Mouse (Mus musculus) megakaryocyte, adult 5-6 weeks (primary cell): ENCODE results near the gene Sptb. TPM values are rescaled to one million over a fixed set of nuclear protein-coding genes. Genes with fewer than 3 reads are reported as not detected.

ENCODE experiments used
- ATAC-seq: 2 replicates; pipeline ENCODE4 v1.8.0; 2016; ENCODE audit warnings: mild to moderate bottlenecking, inconsistent platforms; ENCODE audit not compliant: poor library complexity, severe bottlenecking
- total RNA-seq, 2 experiments: library from RNA; stranded (forward) in 1 of 2; stranded (reverse) in 1 of 2; fragments of 153-499, 151-499 nt in 1 of 2; fragments of 221-1000, 200-1000 nt in 1 of 2; gene quantifications; 2 replicates each; pipeline versions ENCODE4 v1.2.3 to v1.2.4; 2015 to 2017

Gene Sptb
- total RNA-seq, 2 experiments from 2014 or later: 1.3 to 2.4 TPM

DNA sequence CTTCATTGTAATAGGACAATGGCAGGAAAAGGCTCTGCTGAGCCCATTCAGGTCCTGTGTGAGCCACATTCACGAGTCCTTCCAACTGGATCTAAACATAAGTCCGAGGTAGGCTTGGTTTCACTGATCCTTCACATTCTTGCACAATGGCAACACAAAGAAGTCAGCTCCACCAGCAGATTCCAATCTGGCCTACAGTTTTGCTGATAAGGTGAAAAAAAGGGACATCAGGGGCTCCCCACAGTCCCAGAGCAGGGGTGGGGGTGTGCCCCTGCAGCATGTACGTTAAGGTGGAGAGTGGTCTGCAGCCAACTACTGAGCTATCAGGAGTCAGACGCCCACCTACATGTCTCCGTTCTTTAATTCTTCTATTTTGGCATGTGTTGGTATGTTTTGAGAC is 35.0 kb downstream of the Sptb start:
- no peak for ATAC-seq

DNA sequence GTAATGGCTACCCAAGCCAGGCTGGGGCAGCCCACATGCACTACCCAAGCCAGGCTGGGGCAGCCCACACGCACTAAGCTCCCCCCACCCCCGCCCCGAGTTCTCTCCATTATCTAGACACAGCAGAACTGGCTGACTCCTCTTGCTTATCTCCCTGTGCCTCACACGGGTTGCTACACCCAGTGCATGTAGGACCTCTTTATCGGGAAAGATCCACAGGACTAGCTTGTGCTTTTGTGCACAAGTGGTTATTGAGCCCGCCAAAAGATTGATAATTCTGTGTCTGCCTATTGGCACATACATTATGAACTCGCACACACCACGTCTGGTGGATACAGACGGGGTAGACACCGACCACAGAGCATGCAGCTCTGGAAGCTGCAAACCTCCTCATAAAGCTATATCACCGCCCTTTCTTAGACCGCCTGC is 36.5 kb downstream of the Sptb start:
- ATAC-seq: 0 out of 2 replicates have a peak, but pooled peaks have one; percentile 22

DNA sequence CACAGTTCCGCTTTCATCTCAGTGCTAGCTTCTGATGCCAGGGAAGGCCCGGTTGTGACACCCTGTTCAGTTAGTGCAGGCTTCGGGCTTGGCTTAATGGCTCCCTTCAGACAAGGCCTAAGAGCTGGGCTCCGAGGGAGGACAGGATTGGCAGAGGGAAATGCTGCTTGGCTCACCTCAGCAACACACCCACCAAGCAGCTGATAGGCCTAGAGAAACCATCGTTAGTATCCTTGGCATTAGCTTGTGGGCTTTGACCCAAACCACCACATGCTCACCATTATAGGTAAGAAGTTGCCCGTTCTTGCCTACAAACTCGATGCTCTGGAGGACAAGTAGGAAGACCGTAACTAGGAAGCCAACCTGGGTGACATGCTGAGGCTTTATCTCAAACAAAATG is 38.3 kb downstream of the Sptb start:
- ATAC-seq: no peak

DNA sequence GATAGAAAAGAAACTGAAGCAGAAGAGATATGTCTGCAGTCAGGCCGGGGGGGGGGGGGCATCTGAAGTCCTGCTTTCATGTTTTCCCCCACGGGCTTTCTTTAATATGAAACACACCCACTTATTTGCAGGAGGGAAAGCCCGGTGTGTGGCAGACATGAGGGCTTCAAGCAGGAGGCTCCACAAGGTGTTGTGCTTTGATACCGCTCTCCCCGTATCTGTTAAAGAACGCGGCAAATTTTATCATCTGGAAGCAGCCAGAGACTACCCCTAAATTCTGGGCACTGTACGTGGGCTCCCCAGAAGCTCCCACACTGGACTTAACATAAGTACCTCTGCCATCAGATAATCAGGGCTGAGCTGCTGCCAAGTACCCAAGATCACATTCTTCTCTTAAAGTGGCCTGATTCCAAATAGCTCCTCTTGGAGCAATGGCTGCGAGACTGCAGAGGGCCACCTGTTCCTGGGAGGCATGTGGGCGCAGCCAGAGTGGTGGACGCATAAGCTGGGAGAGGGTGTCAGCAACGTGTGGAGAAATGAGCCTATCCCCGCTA is 39.7 kb downstream of the Sptb start:
- ATAC-seq: peak; percentile 56; the same call in 1 of the 2 replicates

DNA sequence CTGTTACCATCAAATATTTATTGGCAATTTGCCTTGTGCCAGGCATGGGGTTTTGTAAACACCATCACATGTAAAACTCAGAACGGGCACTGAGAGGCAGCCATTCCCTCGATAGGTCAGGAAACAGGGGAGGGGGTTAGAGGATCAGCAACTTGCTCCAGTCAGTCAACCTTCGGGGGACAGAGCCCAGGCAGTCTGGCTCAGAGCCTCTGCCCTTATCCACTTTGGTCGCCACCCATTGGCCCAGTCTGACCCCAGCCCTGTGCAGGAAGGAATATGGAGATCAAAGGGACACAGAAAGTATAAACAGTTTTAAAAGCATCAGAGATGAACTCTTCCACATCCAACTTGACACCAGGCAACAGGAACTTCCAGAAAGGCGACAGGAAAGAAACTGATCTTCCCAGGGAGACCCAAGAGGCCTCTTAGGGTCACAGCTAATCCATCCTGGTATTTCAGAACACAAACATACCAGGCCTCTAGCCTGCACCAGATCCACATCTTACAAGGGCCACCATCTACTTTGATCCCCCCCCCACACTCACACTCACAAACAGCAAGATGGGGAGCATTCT is 40.3 kb downstream of the Sptb start:
- ATAC-seq: no peak

DNA sequence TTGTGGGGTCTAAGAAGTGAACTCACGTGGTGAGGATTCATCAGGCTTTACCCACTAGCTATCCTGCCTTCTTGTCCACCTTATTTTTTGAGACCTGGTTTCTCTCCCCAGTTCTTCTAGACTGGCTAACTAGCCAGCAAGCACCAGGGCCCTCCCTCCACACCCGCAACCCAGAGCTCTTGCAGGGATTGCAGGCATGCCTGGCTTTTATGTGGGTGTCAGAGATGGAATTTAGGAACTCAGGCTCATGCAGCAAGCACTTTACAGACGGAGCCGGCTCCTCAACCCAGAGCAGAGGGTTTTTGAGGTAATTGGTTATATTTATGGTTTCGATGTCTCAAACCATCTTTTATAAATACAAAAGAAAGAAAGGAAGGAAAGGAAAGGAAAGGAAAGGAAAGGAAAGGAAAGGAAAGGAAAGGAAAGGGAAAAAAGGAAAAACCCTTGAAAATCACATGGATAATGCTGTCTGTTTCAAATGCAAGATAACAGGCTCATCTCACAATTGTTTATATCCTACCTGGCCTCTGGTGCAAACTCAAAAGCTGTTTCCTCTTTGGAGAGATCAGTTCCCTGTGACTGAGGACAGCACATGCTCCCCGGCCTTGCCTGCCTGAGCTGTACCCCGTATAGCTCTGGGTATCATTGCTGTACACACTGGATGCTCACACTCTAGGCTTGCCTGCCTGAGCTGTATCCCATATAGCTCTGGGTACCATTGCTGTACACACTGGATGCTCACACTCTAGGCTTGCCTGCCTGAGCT is 41.5 kb downstream of the Sptb start:
- no peak for ATAC-seq

DNA sequence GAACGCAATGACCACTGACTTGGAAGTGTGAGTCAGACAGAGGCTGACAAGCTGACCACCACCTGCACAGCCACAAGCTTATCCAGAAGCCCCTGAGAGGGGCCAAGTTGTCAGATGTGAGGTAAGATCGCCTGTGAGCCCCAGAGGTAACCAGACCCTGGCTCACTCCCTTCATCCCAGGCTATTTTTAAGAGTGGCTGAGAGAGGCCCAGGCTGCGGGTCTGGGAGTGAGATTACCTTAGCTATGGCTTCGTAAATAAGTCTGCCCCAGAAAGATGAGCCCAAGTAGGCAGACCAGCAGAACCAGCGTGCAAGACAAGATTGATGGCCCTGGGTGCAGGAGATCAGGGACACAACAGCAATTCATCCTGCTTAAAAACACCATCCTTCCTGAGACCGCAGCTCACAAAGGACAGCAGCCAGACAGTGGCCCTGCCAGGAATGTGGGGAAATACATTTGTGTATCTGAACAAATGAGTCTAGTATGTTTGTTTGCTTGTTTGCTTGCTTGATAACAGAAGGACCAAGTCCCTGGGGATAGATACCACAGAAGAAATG is 58.5 kb downstream of the Sptb start:
- no peak for ATAC-seq

DNA sequence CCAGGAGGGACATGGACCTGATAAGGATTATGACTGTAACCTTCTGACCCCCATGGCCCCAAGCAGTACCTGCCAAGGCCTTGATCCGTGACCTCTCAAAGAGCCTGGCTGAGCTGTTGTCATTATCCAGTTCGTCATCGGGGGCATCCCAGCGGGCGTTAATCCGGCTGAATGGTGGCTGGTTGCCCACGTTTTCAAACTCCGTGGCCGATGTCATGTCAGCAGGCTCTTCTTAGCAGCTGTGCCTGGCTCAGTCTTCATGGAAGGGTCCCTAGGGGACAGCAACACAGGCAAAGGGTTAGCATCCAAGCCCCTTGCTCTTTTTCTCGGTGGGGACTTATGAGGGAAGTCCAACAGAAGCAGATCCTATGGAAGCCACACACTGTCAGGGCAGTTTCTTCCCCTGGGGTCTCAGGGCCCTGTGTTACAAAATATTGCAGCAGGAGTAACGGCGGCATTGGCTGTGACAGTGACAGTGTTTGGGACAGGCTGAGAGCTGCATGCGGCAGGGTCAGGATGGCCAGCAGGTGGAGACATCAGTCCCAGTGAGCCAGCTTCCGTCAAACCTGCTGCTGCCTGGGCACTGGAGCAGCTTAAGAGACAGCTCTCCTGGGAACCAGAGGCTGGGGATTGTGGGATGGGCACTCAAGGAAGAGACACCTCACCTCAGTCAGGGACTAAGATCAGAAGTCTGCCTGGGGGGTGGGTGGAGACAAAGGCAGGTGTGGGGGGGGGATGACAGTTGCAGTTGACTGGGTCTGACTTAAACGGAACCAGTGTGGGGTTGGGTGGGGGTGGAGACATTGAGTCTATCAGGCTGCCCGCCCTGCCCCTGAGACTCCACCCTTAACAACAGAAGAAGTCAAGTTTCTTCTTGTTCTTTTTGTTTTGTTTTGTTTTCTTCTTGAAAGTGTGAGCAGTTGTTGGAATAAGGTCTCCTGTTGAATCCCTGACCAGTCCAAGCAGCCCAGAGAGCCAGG is 60.3 kb downstream of the Sptb start:
- ATAC-seq: peak; percentile 54

DNA sequence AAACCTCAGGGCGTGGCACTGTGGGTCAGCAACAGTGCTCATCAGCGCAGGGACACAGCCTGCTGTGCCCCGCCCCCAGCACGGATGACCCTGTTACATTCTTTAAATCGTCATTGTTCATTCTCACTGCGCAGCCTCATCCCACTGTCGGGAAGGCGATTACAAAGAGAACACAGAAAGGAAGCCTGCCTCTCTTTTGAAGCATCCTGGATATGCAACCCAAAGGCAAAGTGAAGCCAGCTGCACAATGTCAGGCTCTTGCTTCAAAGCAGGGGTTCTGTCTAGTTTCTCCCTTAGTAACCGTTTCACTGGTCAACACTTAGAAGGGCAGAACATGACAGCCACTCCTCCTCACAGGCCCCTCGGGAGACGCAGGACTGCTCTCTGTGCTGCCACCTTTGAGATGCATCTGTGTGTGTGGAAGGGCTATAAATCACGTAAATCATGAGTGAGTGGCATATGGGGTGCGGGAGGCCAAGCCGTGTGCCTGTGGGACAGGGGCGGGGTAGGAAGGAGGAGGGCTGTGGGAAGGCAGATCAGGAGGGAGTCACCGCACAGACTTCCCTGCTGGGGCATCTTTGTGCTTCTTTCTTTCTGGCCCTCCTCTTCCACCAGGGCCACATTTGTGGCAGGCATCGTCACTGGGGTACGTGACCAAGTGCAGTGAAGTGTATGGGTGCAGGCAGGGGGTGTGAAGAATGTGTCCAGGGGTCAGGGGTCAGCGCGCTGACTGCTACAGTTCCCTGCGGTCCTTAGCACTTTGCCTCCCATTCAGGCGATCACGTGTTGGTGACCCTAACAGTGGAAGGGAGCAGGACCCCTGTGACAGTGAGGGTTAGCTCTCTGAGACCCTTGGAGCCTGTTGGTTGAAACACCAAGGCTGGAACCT is 64.9 kb downstream of the Sptb start:
- ATAC-seq: no peak

DNA sequence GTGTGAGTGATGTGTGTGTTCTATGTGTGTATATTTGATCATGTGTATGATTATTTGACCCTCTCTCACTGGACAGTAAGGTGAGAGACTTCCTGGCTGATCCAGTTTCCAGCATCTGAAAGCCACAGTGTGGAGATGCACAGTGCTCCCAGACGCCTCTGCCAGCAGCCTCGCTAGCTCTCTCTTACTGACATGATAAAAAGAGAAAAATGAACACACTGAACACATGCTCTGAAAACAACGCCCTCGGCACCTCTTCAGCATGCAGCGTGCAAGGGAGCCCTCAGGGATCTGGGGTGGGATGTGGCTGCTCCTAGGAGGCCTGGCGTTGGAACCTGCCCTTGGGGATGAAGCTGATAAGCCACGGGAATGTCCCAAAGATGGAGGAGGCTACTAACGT is 66.7 kb downstream of the Sptb start:
- no peak for ATAC-seq

DNA sequence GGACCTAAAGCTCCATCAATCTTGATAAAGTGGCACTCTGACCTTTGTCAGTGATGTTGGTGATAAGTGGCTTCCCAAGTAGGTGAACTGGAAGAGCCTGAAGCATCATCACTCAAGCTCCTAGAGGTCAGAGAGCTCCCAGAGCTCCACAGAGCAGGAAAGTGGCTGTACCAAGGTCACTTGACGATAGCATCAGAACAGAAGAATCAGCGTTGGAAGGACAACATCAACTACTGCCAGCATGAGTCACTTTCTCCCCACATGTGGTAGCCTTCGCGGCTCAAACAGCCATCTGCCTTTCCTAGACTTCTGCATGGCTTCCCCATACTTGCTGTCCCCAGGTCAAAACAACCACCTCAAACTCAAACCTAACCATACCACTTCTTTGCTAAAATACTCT is 67.7 kb downstream of the Sptb start:
- ATAC-seq: no peak

DNA sequence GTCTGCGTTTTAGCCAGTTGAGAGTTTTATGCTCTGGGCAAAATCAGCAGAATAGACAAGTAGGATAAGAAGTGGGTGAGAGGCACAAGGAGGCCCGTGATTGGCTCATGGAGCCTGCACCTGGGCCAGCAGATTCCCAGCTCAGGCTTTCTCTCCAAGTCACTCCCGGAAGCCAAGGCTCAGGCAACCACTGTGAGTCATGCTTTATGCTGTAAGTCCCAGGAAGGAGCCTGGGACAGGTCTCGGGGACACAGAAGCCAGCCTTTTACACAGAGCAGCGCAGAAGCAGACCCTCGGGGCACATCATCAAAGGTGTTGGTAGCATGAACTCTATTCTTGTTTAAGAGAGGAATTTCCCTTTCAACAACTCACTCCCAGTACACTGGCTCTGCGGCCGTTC is 69.7 kb downstream of the Sptb start:
- ATAC-seq: no peak

DNA sequence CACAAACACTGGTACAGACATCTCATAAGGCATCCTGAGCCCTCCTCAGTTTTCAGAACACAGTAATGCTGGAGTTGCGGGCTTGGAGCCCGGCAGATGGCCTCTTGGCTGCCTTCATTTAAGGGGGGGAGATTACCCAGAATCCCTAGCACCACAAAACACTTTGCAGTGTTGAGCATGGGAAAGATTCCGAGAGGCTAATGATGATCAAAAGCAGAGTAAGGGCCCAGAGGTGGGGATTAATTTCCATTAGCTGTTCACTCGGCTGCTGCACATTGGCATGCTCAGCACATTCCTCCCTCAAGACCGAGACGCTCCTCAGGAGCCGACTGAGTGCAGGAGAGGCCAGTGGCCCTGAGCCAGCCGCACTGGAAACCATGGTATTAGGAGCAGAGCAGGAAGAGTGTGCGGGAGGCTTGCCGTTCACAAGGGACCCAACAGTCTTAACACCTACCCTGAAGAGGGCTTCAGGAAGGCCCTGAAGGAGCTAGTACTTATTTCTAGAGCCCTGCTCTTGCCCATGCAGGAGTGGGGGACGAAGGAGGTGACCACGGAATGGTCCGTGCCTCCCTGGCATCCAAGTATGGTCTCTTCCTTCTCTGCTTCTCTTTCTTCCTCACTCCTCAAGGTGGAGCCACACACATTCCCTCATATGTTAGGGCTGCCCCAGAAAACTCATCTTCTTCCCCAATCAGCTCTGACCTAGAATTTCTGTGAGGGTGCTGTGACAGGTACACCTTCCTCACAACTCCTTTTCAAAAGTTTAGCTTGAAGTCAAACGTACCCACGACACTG is 75.3 kb downstream of the Sptb start:
- no peak for ATAC-seq

DNA sequence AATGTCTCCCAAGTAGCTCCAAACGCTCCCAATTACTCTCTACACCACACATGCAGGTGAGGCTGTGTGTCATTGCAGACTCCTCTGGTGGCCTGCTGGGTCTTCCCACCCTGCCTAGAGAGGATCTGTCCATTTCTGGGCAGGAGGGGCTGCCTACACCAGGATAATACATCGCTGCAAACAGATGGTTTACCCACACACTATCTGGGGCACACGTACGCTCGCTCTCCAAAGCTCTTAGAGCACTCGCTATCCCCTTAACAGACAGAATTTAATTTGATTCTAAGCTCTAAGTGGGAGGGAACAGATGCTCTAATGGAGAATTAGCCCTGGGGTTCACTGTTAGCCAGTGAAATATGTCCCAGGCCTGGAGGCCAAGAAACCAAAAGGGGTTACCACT is 87.0 kb downstream of the Sptb start:
- no peak for ATAC-seq

DNA sequence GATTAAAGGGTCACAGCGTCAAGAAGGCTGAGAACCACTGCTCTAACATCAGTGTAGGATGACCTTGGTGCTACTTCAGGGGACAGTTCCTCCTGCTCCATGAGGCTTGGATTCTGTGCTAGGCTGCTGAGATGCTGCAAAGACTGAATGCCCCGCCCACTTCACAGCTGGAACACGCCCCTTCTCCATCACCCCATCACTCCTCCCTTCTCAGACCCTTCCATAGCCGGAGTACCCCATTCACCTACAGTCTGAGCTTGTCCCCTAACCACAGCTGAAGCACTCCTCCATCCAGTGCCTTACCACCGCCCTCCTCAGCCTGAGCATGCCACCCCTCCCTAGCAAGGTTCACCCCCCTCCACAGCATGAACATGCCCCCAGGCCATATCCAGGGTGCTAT is 90.5 kb downstream of the Sptb start:
- ATAC-seq: no peak

DNA sequence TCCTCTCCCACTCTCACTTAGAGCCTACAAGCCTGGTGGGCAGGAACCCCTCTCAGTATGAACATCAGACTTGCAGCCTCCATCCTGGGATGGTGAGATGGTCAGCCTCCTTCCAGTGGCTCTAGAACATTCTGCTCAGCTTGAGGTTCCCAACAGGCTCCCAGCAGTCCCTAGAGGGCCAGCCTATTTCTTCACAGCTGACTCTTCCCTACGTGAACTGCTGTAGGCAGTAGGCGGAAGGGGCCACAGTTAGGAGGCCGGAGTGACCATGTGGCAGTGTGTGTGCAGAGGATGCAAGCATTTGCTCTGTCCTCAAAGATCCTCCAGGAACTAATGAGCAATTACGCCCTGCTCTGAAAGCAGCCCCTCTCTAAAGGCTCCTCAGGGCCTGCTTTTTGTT is 92.2 kb downstream of the Sptb start:
- ATAC-seq: no peak

DNA sequence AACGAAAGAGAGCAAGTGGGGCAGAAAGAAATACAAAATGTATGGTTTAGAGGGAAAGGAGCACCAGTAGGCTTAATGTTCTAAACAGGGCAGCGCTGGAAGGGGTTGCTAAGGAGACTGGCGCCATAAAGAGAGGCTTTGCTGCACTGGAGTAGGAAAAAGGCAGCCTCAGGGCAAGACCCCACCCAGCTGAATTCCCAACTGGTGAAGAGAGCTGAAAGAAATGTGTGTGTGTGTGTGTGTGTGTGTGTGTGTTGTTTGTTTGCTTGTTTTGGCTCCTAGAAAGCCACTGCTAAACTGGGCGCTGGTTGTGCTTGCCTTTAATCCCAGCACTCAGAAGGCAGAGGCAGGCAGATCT is 94.8 kb downstream of the Sptb start:
- no peak for ATAC-seq

DNA sequence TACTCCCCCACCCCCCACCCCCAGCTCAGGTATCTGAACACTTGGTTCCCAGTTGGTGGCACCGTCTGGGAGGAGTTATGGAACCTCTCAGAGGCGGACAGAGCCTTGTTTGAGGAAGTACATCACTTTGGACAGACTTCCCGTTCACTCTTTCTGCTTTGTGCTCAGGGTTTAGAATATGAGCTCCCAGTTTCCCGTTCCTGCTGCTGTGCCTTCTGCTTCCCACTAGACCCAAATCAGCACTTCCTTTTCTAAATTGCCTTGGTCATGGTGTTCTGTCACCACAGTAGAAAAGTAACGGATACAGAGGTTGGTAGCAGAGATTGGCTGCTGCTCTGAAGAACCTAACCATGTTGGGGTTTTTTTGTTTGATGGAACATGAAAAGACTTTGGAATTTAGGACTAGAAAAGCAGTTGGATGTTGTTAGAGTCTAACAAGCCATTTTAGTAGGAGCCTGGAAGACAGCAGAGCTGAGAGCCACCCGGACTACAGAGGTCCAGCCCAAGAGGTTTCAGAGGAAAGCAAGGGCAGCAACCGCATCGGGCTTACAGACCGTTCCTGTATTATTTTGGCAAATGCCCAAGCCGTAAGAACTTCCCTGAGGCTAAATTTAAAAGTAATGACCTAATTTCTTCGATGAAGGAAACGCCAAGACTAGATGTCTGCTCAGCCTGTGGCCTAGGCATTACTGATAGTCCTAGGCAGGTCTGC is 95.3 kb downstream of the Sptb start:
- peak; percentile 95 for ATAC-seq

DNA sequence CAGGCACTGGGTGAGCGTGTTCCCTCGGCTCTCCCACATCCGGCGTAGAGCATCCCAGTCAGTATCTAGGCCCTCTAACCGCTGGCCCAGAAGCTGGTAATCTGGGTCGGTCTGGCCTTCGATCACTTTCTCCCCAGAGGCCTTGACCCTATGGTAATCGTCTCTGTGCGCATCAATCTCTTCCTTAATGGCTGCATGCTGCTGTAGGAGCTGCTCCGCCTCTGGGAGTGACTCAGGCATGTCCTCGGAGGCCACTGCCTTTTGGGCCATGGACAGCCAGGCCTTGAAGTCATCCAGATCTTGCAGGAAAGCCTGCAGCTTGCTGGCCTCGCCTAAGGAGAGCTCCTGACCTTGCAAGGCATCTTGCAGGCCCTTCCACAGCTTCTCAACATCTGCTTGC is 97.7 kb downstream of the Sptb start:
- no peak for ATAC-seq
